Mouse (Mus musculus): ENCODE results near the gene Slc16a10. TPM values are rescaled to one million over a fixed set of nuclear protein-coding genes. Genes with fewer than 3 reads are reported as not detected.

Slc16a10 gene
- polyA plus RNA-seq, 1 experiment from 2014 or later: 17.2 TPM

DNA sequence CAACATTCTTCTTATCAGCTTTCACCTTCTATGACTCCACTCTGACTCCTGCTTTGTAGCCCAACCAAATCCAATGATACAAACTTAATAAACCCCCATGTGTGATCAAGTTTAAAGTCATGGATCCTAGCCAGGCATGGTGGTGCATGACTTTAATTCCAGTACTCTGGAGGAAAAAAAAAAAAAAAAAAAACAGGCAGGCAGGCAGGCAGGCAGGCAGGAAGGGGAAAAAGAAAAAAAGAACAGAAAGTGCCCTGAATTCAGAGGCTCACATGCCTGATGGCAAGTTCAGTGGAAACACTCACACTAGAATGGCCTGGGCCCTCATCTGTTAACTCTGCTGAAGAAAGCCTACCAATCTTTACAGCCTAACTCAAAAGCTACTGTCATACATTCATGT is 12.9 kb downstream of the Slc16a10 start:
- Histone ChIP-seq H3K4me1 (ENCODE audit: control insufficient read depth, insufficient read depth, low read length) (peaks cover 8% of the 10 kb centered on the region; the same call in 1 of the 2 replicates), H3K4me3 (ENCODE audit: low read depth, low read length) (no peak overlapping the region), H3K9me3 (replicated peaks; ENCODE audit: control insufficient read depth, low read length) (no peaks in the 10 kb centered on the region), H3K4me2 (no peak overlapping the region), H3K27me3 (ENCODE audit: control insufficient read depth, insufficient read depth, low read length) (no peaks in the 10 kb centered on the region), H3K27ac (ENCODE audit: low read depth, low read length) (no peak overlapping the region), H3K36me3 (ENCODE audit: control insufficient read depth, insufficient read depth, low read length) (no peaks in the 10 kb centered on the region), H3K9ac (ENCODE audit: low read depth, low read length) (no peak overlapping the region)
- ATAC-seq (replicated peaks; ENCODE audit: insufficient number of reproducible peaks, low FRiP score, low TSS enrichment): no peak

DNA sequence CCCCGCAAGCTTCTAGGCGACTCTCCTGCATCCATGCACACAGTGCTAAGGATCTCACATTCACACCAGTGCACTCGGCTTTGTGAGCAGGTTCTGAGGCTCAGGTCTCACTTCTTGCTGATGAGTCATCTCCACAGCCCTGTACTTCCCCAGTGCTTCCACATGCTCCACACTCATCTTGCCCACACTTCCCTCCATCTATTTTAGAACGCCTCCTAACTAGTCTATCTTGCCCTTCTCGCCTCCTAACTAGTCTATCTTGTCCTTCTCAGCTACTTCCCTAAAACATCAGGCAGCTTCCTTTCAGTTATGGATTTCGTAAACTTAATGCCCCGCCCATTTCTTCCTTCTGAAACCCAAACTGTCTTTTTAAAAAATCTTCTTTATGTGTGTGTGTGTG is 13.6 kb downstream of the Slc16a10 start:
- Histone ChIP-seq H3K9me3 (replicated peaks; ENCODE audit: control insufficient read depth, low read length) (no peaks in the 10 kb centered on the region), H3K4me3 (ENCODE audit: low read depth, low read length) (no peak overlapping the region), H3K27me3 (ENCODE audit: control insufficient read depth, insufficient read depth, low read length) (no peaks in the 10 kb centered on the region), H3K27ac (ENCODE audit: low read depth, low read length) (no peak overlapping the region), H3K4me2 (no peak overlapping the region), H3K9ac (ENCODE audit: low read depth, low read length) (no peak overlapping the region), H3K4me1 (ENCODE audit: control insufficient read depth, insufficient read depth, low read length) (peaks cover 8% of the 10 kb centered on the region; the same call in 1 of the 2 replicates), H3K36me3 (ENCODE audit: control insufficient read depth, insufficient read depth, low read length) (no peaks in the 10 kb centered on the region)
- ATAC-seq (replicated peaks; ENCODE audit: insufficient number of reproducible peaks, low FRiP score, low TSS enrichment): no peak
- WGBS (ENCODE audit: insufficient replicate concordance): 81% methylated on average over 7 of the region's 7 CpGs

DNA sequence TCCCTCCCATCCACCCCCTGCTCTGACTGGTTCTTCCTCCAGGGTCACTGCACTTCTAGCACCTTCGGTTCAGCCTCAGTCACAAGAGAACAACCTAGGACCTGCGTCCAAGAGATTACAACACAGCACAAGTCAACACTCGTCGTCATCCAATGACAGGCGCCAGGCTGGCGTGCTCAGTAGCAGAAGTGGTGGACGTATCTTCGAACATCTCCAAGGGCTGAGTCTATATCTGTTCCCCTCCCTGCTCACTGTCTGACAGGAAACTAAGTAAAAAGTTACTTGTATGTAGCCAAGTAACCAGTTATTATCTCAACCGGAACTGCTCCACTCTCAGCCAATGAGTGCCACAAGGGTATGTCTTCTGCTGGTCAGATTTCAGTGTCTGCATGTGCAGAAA is 16.9 kb downstream of the Slc16a10 start:
- peak overlapping the region; percentile 57; the same call in 1 of the 2 replicates for H3K27ac ChIP-seq (ENCODE audit: low read depth, low read length)
- ATAC-seq (replicated peaks; ENCODE audit: insufficient number of reproducible peaks, low FRiP score, low TSS enrichment): peak; percentile 94
- no peaks in the 10 kb centered on the region for H3K27me3 ChIP-seq (ENCODE audit: control insufficient read depth, insufficient read depth, low read length)
- no peak overlapping the region; the same call in 1 of the 2 replicates for H3K4me2 ChIP-seq
- H3K4me1 ChIP-seq (ENCODE audit: control insufficient read depth, insufficient read depth, low read length): peaks cover 5% of the 10 kb centered on the region; the same call in 1 of the 2 replicates
- no peaks in the 10 kb centered on the region for H3K36me3 ChIP-seq (ENCODE audit: control insufficient read depth, insufficient read depth, low read length)
- no peaks in the 10 kb centered on the region for H3K9me3 ChIP-seq (replicated peaks; ENCODE audit: control insufficient read depth, low read length)
- H3K4me3 ChIP-seq (ENCODE audit: low read depth, low read length): no peak overlapping the region
- WGBS (ENCODE audit: insufficient replicate concordance): 59% methylated on average over 9 of the region's 9 CpGs
- H3K9ac ChIP-seq (ENCODE audit: low read depth, low read length): no peak overlapping the region

DNA sequence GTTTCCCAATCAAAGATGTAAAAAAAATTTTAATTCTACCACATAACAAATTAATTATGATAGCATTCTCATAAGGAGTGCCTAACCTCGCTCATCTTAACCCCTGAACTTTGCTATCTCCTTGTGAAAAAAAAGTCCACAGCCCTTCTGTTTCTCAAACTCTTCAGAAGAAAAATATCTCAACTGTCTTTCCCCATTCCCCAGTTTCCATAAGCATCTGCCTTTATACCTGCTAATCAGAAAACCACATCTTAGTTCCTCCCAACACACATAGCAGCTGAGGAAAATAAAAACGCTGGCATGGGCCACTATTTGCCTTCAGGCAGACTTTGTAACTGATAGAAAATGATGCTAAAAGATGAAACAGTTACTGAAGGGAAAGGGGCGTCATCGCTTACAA is 17.5 kb downstream of the Slc16a10 start:
- Histone ChIP-seq H3K4me2 (no peak overlapping the region; the same call in 1 of the 2 replicates), H3K9ac (ENCODE audit: low read depth, low read length) (no peak overlapping the region), H3K27ac (ENCODE audit: low read depth, low read length) (peak overlapping the region; percentile 57; the same call in 1 of the 2 replicates), H3K4me3 (ENCODE audit: low read depth, low read length) (no peak overlapping the region), H3K4me1 (ENCODE audit: control insufficient read depth, insufficient read depth, low read length) (peaks cover 3% of the 10 kb centered on the region; the same call in 1 of the 2 replicates), H3K36me3 (ENCODE audit: control insufficient read depth, insufficient read depth, low read length) (no peaks in the 10 kb centered on the region), H3K27me3 (ENCODE audit: control insufficient read depth, insufficient read depth, low read length) (no peaks in the 10 kb centered on the region), H3K9me3 (replicated peaks; ENCODE audit: control insufficient read depth, low read length) (no peaks in the 10 kb centered on the region)
- no peak for ATAC-seq (replicated peaks; ENCODE audit: insufficient number of reproducible peaks, low FRiP score, low TSS enrichment)
- whole genome bisulfite sequencing (ENCODE audit: insufficient replicate concordance): 73% methylated on average over 4 of the region's 4 CpGs

DNA sequence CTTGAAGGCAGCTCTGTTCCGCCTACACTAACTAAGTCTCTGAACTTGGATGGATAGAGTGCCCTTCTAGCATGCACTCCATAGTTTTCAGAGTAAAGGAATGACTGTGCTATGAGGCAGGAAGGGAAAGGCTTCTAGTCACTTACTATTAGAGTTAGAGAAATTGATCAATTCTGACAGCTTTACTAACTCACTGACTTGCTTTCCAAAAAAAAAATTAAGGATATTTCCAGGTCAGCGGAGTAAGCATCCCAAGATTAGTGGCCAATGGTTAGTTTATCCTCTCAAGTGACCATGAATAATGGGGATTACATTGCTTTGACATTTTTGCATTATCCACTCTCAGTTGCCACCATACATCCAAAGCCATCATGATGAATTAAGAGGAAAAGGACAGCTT is 18.0 kb downstream of the Slc16a10 start:
- H3K4me2 ChIP-seq: no peak overlapping the region
- H3K9me3 ChIP-seq (replicated peaks; ENCODE audit: control insufficient read depth, low read length): no peaks in the 10 kb centered on the region
- WGBS (ENCODE audit: insufficient replicate concordance): 86% methylated on average over 2 of the region's 2 CpGs
- no peak overlapping the region for H3K4me3 ChIP-seq (ENCODE audit: low read depth, low read length)
- no peak for ATAC-seq (replicated peaks; ENCODE audit: insufficient number of reproducible peaks, low FRiP score, low TSS enrichment)
- H3K27me3 ChIP-seq (ENCODE audit: control insufficient read depth, insufficient read depth, low read length): no peaks in the 10 kb centered on the region
- H3K9ac ChIP-seq (ENCODE audit: low read depth, low read length): no peak overlapping the region
- H3K27ac ChIP-seq (ENCODE audit: low read depth, low read length): no peak overlapping the region
- H3K36me3 ChIP-seq (ENCODE audit: control insufficient read depth, insufficient read depth, low read length): no peaks in the 10 kb centered on the region
- peaks cover 3% of the 10 kb centered on the region; the same call in 1 of the 2 replicates for H3K4me1 ChIP-seq (ENCODE audit: control insufficient read depth, insufficient read depth, low read length)

DNA sequence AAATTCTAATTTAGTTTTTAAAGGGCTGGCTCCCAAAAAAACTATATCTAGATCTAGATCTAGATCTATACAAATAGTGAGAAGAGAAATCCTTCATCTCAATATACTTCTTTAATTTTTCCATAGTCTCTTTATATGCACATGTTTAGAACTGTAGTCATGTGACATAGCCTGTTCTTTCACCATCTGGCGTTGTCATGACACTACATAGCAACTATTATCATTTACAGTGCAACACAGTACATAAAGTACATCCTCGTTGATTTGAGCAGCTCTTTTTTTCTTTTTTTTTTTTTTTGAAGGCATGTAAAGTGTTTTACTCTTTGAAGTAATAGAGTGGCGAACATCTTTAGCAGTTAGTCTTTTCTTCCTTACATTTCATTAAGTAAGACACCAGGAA is 22.6 kb downstream of the Slc16a10 start:
- no peak for ATAC-seq (replicated peaks; ENCODE audit: insufficient number of reproducible peaks, low FRiP score, low TSS enrichment)
- 86% methylated on average over 3 of the region's 3 CpGs for WGBS (ENCODE audit: insufficient replicate concordance)

DNA sequence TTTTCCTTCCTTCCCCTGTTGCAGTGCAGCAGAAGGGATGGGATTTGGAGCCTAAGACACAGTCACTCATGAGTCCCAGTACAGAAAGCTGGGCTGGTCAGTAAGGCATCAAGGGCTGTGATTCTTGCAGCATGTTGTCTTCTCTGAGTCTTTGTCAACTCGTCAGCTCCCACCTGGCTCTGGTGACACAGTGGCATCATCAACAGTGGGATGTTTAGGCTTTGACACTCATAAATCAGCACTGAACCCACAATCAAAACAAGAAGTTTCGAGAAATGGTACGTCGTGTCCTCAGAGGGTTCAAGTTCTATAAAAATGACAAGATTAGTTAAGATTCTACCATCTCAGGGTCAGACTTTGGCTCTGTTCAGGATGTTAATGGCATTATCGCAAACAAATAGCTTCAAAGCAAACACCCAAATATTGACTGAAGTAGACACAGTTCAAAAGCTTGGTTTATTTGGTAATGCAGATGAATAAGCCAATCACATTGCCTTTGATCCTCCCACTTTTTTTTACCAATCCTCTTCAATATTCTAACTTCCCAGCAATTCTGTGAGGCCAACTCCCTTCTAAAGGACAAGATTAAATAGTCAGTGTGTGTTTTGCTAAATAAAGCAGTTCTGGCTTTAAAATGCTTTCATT is 23.2 kb downstream of the Slc16a10 start:
- Histone ChIP-seq H3K27ac (ENCODE audit: low read depth, low read length) (no peak overlapping the region), H3K4me2 (no peak overlapping the region), H3K4me1 (ENCODE audit: control insufficient read depth, insufficient read depth, low read length) (no peaks in the 10 kb centered on the region), H3K27me3 (ENCODE audit: control insufficient read depth, insufficient read depth, low read length) (no peaks in the 10 kb centered on the region), H3K9me3 (replicated peaks; ENCODE audit: control insufficient read depth, low read length) (no peaks in the 10 kb centered on the region), H3K4me3 (ENCODE audit: low read depth, low read length) (no peak overlapping the region), H3K36me3 (ENCODE audit: control insufficient read depth, insufficient read depth, low read length) (no peaks in the 10 kb centered on the region), H3K9ac (ENCODE audit: low read depth, low read length) (no peak overlapping the region)
- WGBS (ENCODE audit: insufficient replicate concordance): 82% methylated on average over 5 of the region's 5 CpGs
- ATAC-seq (replicated peaks; ENCODE audit: insufficient number of reproducible peaks, low FRiP score, low TSS enrichment): no peak

More for the DNA sequence above, 22.6 kb downstream of the Slc16a10 start:
- Histone ChIP-seq H3K27me3 (ENCODE audit: control insufficient read depth, insufficient read depth, low read length) (no peaks in the 10 kb centered on the region), H3K9me3 (replicated peaks; ENCODE audit: control insufficient read depth, low read length) (no peaks in the 10 kb centered on the region), H3K4me2 (no peak overlapping the region), H3K4me3 (ENCODE audit: low read depth, low read length) (no peak overlapping the region), H3K9ac (ENCODE audit: low read depth, low read length) (no peak overlapping the region), H3K4me1 (ENCODE audit: control insufficient read depth, insufficient read depth, low read length) (no peaks in the 10 kb centered on the region), H3K27ac (ENCODE audit: low read depth, low read length) (no peak overlapping the region), H3K36me3 (ENCODE audit: control insufficient read depth, insufficient read depth, low read length) (no peaks in the 10 kb centered on the region)

DNA sequence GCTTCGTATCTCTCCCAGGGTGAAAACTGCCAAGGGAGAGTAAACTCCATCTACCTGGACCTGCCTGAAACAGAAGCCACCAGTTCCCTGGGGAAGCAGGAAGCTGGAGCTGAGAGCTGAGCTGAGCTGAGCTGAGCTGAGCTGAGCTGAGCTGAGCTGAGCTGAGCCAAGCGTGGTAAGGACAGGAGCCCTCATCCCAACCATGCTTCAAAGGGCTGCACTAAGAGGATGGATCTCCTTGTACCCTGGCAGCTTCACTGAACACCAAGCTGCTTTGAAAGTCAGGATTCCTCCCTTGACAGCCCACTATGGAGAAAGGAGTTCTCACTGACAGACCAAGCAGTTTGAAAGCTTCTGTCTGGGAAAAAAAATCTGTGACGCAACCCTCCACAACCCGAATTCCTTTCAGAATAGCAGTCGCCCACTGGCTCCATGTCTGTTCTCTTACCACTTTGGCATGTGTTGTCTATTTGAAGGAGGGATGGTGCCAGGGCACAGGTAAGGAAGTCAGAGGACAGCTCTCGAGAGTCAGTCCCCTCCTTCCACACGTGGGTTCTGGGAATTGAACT is 28.5 kb downstream of the Slc16a10 start:
- WGBS (ENCODE audit: insufficient replicate concordance): 75% methylated on average over 7 of the region's 7 CpGs
- Histone ChIP-seq H3K27ac (ENCODE audit: low read depth, low read length) (no peak overlapping the region), H3K9me3 (replicated peaks; ENCODE audit: control insufficient read depth, low read length) (no peaks in the 10 kb centered on the region), H3K36me3 (ENCODE audit: control insufficient read depth, insufficient read depth, low read length) (no peaks in the 10 kb centered on the region), H3K9ac (ENCODE audit: low read depth, low read length) (no peak overlapping the region), H3K4me2 (no peak overlapping the region), H3K4me1 (ENCODE audit: control insufficient read depth, insufficient read depth, low read length) (0 out of 2 replicates have a peak, but pooled peaks cover 8% of the 10 kb centered on the region), H3K4me3 (ENCODE audit: low read depth, low read length) (no peak overlapping the region), H3K27me3 (ENCODE audit: control insufficient read depth, insufficient read depth, low read length) (no peaks in the 10 kb centered on the region)
- ATAC-seq (replicated peaks; ENCODE audit: insufficient number of reproducible peaks, low FRiP score, low TSS enrichment): no peak

DNA sequence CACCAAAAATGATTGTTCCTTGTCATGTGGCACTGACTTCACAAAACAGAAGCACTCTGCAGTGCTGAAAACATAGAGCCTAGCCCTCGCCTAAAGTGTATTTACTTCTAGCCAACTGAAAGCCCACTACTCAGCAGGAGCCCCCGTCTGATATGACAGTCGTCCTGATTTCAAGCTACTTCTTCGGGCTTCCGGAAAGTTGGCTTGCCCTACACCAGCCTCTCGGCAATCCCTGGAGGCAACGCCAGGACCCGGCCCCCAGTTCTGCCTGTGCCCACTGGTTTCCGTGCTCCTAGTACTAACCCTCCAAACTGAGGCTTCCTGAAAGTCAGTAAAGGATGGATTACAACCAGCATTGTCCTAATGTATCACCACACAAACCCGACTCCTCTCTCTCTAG is 29.8 kb downstream of the Slc16a10 start:
- Histone ChIP-seq H3K36me3 (ENCODE audit: control insufficient read depth, insufficient read depth, low read length) (no peaks in the 10 kb centered on the region), H3K4me3 (ENCODE audit: low read depth, low read length) (no peak overlapping the region), H3K4me1 (ENCODE audit: control insufficient read depth, insufficient read depth, low read length) (0 out of 2 replicates have a peak, but pooled peaks cover 8% of the 10 kb centered on the region), H3K27me3 (ENCODE audit: control insufficient read depth, insufficient read depth, low read length) (no peaks in the 10 kb centered on the region), H3K9me3 (replicated peaks; ENCODE audit: control insufficient read depth, low read length) (no peaks in the 10 kb centered on the region), H3K27ac (ENCODE audit: low read depth, low read length) (no peak overlapping the region), H3K9ac (ENCODE audit: low read depth, low read length) (no peak overlapping the region), H3K4me2 (no peak overlapping the region)
- no peak for ATAC-seq (replicated peaks; ENCODE audit: insufficient number of reproducible peaks, low FRiP score, low TSS enrichment)
- WGBS (ENCODE audit: insufficient replicate concordance): 80% methylated on average over 10 of the region's 10 CpGs

All from heart, embryonic 11.5 days (tissue).